Mouse (Mus musculus) cortical plate, adult 2 months (tissue): ENCODE data around the gene Tk2.

Experiments used
- CTCF ChIP-seq: fragments of 200-500 bp; IDR thresholded peaks from 2 replicates; pipeline ENCODE4 v1.5.1; 2011; ENCODE audit warnings: mild to moderate bottlenecking, control low read depth, low read length; ENCODE audit not compliant: insufficient read depth; ENCODE audit errors: extremely low read depth
- POLR2A ChIP-seq: fragments of 200-500 bp; IDR thresholded peaks from 2 replicates; pipeline ENCODE4 v1.6.1; 2011; ENCODE audit warnings: mild to moderate bottlenecking, low read length, control low read depth; ENCODE audit not compliant: insufficient read depth; ENCODE audit errors: extremely low read depth

DNA sequence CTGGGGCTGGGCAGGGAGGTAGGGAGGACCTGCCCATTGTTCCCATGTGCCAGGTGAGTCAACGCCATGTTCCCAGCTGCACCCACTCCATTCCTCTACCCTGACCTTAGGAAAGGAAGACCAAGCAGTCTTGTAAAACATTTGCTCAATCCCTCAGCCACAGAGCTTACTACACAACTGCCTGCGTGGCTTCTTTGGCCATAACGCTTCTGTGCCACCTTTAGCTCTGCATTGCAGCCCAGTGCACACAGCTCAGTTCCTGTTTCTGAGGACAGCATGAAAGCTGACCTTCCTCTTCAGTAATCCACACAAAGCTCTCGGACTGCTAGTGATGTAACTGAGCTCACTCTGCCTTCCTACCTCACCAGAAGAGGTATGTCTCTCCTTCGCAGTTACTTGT lies 15.4 kb downstream of the Tk2 start:
- TF ChIP-seq POLR2A (no peak), CTCF (no peak)
